Mouse (Mus musculus): ENCODE data around the gene Wfdc18. TPM values are rescaled to one million over a fixed set of nuclear protein-coding genes. Genes with fewer than 3 reads are reported as not detected.

Gene Wfdc18
- total and polyA plus RNA-seq, 3 experiments = not detected

GRCm38 (mm10) chr11:83712671-83713070 is 3.9 kb downstream of the Wfdc18 start:
- H3K36me3 ChIP-seq (replicated peaks in 1 of 2; ENCODE audit: control insufficient read depth in 1 of 2, insufficient read depth in 1 of 2, low read length in 1 of 2) = no peaks in the 10 kb centered on the region
- TF ChIP-seq NRF1 (IDR thresholded peaks at IDR 0.05; ENCODE audit: low read depth, low read length) (no peak), USF1 (IDR thresholded peaks at IDR 0.05; ENCODE audit: low read depth, low read length) (no peak)
- no peaks in the 10 kb centered on the region for H3K79me2 ChIP-seq (replicated peaks; ENCODE audit: control insufficient read depth, extremely low read depth, insufficient read depth, poor library complexity, severe bottlenecking)
- no peak overlapping the region for H3K4me3 ChIP-seq (replicated peaks in 1 of 3; ENCODE audit: low read depth in 2 of 3, low read length in 2 of 3, poor library complexity in 1 of 3)
- no peaks in the 10 kb centered on the region for H3K27me3 ChIP-seq (replicated peaks)
- H3K9ac ChIP-seq (ENCODE audit: insufficient read depth, low read depth) = no peak overlapping the region
- no peak overlapping the region for H3K4me2 ChIP-seq (ENCODE audit: insufficient read depth, low read depth, poor library complexity, severe bottlenecking)
- dilution Hi-C loops (cut with MboI; ENCODE audit: extremely low pct_ligation_motif_present, extremely low pct_unique_long_range_greater_than_20kb, low sequenced_read_pairs) (no loop called here), in situ Hi-C loops (cut with MboI; ENCODE audit: low pct_ligation_motif_present, low pct_unique_long_range_greater_than_20kb, low sequenced_read_pairs) (no loop called here)
- no peaks in the 10 kb centered on the region for H3K9me3 ChIP-seq (replicated peaks; ENCODE audit: low read length)
- H3K27ac ChIP-seq (ENCODE audit: insufficient read depth, low read depth) = no peak overlapping the region
- DNase-seq (ENCODE audit: extremely low read depth) = no peak
- H3K4me1 ChIP-seq (ENCODE audit: control insufficient read depth in 1 of 2, insufficient read depth in 2 of 2) = peaks cover 12 to 27% of the 10 kb centered on the region in 2 experiments

GRCm38 (mm10) chr11:83713925-83714324 is 5.1 kb downstream of the Wfdc18 start:
- in situ Hi-C loops (cut with MboI; ENCODE audit: low pct_ligation_motif_present, low pct_unique_long_range_greater_than_20kb, low sequenced_read_pairs) = no loop called here

GRCm38 (mm10) chr11:83717042-83717665 is 8.3 kb downstream of the Wfdc18 start:
- DNase-seq (ENCODE audit: extremely low read depth) = no peak
- Histone ChIP-seq H3K4me2 (ENCODE audit: insufficient read depth, low read depth, poor library complexity, severe bottlenecking) (no peak overlapping the region), H3K9ac (ENCODE audit: insufficient read depth, low read depth) (no peak overlapping the region), H3K9me3 (replicated peaks; ENCODE audit: low read length) (no peaks in the 10 kb centered on the region), H3K27ac (ENCODE audit: insufficient read depth, low read depth) (no peak overlapping the region), H3K79me2 (replicated peaks; ENCODE audit: control insufficient read depth, extremely low read depth, insufficient read depth, poor library complexity, severe bottlenecking) (no peaks in the 10 kb centered on the region), H3K4me1 (ENCODE audit: control insufficient read depth in 1 of 2, insufficient read depth in 2 of 2) (peaks cover 12 to 27% of the 10 kb centered on the region in 2 experiments), H3K27me3 (replicated peaks) (peaks cover 2% of the 10 kb centered on the region), H3K36me3 (replicated peaks in 1 of 2; ENCODE audit: control insufficient read depth in 1 of 2, insufficient read depth in 1 of 2, low read length in 1 of 2) (no peaks in the 10 kb centered on the region), H3K4me3 (replicated peaks in 1 of 3; ENCODE audit: low read depth in 2 of 3, low read length in 2 of 3, poor library complexity in 1 of 3) (no peak overlapping the region)
- dilution Hi-C loops (cut with MboI; ENCODE audit: extremely low pct_ligation_motif_present, extremely low pct_unique_long_range_greater_than_20kb, low sequenced_read_pairs) (no loop called here), in situ Hi-C loops (cut with MboI; ENCODE audit: low pct_ligation_motif_present, low pct_unique_long_range_greater_than_20kb, low sequenced_read_pairs) (no loop called here)
- TF ChIP-seq CHD1 (IDR thresholded peaks at IDR 0.05; ENCODE audit: low read depth, low read length) = no peak
- TF ChIP-seq ZC3H11A (IDR thresholded peaks at IDR 0.05; ENCODE audit: low read depth, low read length) = no peak
- TF ChIP-seq TBP (conservative IDR thresholded peaks at IDR 0.05; ENCODE audit: low read depth, low read length) = no peak
- no peak for TF ChIP-seq GABPA (IDR thresholded peaks at IDR 0.05; ENCODE audit: insufficient replicate concordance, low read depth, low read length)
- no peak for TF ChIP-seq ZKSCAN1 (IDR thresholded peaks at IDR 0.05; ENCODE audit: borderline replicate concordance, low read depth, low read length)
- no peak for TF ChIP-seq RCOR1 (conservative IDR thresholded peaks at IDR 0.05; ENCODE audit: low read depth, low read length)
- no peak for TF ChIP-seq NELFE (IDR thresholded peaks at IDR 0.05; ENCODE audit: low read depth, low read length)
- TF ChIP-seq CHD2 (IDR thresholded peaks at IDR 0.05; ENCODE audit: low read length) = no peak
- no peak for TF ChIP-seq BHLHE40 (IDR thresholded peaks at IDR 0.05; ENCODE audit: low read depth, low read length)
- TF ChIP-seq E2F4 (IDR thresholded peaks at IDR 0.05; ENCODE audit: insufficient replicate concordance, low read depth, low read length) = no peak
- TF ChIP-seq NRF1 (IDR thresholded peaks at IDR 0.05; ENCODE audit: low read depth, low read length) = no peak

More at GRCm38 (mm10) chr11:83713925-83714324, 5.1 kb downstream of the Wfdc18 start:
- peak; percentile 93 for TF ChIP-seq MYC (IDR thresholded peaks at IDR 0.05; ENCODE audit: low read depth, low read length)
- no peak for TF ChIP-seq TBP (conservative IDR thresholded peaks at IDR 0.05; ENCODE audit: low read depth, low read length)
- TF ChIP-seq ZNF384 (IDR thresholded peaks at IDR 0.05; ENCODE audit: low read depth, low read length) = no peak
- TF ChIP-seq USF2 (conservative IDR thresholded peaks at IDR 0.05; ENCODE audit: low read depth, low read length) = peak; percentile 57; the same call in 1 of the 2 replicates
- TF ChIP-seq MAX (IDR thresholded peaks at IDR 0.05; ENCODE audit: low read length) = peak; percentile 93
- TF ChIP-seq USF1 (IDR thresholded peaks at IDR 0.05; ENCODE audit: low read depth, low read length) = peak; percentile 59
- no peak for TF ChIP-seq MAZ (IDR thresholded peaks at IDR 0.05; ENCODE audit: low read depth, low read length)
- no peak; the same call in 1 of the 2 replicates for TF ChIP-seq IRF4 (IDR thresholded peaks at IDR 0.05; ENCODE audit: low read depth, low read length)
- TF ChIP-seq ELF1 (IDR thresholded peaks at IDR 0.05; ENCODE audit: low read depth, low read length) = 0 out of 2 replicates have a peak, but pooled peaks have one; percentile 13
- no peak for TF ChIP-seq HCFC1 (IDR thresholded peaks at IDR 0.05; ENCODE audit: low read depth, low read length)
- TF ChIP-seq MXI1 (IDR thresholded peaks at IDR 0.05; ENCODE audit: low read depth, low read length) = peak; percentile 61; the same call in 1 of the 2 replicates
- TF ChIP-seq RCOR1 (conservative IDR thresholded peaks at IDR 0.05; ENCODE audit: low read depth, low read length) = no peak
- TF ChIP-seq CHD2 (IDR thresholded peaks at IDR 0.05; ENCODE audit: low read length) = no peak
- no peak overlapping the region for H3K4me3 ChIP-seq (replicated peaks in 1 of 3; ENCODE audit: low read depth in 2 of 3, low read length in 2 of 3, poor library complexity in 1 of 3)
- DNase-seq (ENCODE audit: extremely low read depth) = no peak
- H3K9me3 ChIP-seq (replicated peaks; ENCODE audit: low read length) = no peaks in the 10 kb centered on the region
- no peaks in the 10 kb centered on the region for H3K79me2 ChIP-seq (replicated peaks; ENCODE audit: control insufficient read depth, extremely low read depth, insufficient read depth, poor library complexity, severe bottlenecking)
- H3K36me3 ChIP-seq (replicated peaks in 1 of 2; ENCODE audit: control insufficient read depth in 1 of 2, insufficient read depth in 1 of 2, low read length in 1 of 2) = no peaks in the 10 kb centered on the region
- H3K27ac ChIP-seq (ENCODE audit: insufficient read depth, low read depth) = no peak overlapping the region
- no peak overlapping the region for H3K4me2 ChIP-seq (ENCODE audit: insufficient read depth, low read depth, poor library complexity, severe bottlenecking)
- peaks cover 12 to 27% of the 10 kb centered on the region in 2 experiments for H3K4me1 ChIP-seq (ENCODE audit: control insufficient read depth in 1 of 2, insufficient read depth in 2 of 2)
- dilution Hi-C loops (cut with MboI; ENCODE audit: extremely low pct_ligation_motif_present, extremely low pct_unique_long_range_greater_than_20kb, low sequenced_read_pairs) = no loop called here
- H3K27me3 ChIP-seq (replicated peaks) = no peaks in the 10 kb centered on the region
- H3K9ac ChIP-seq (ENCODE audit: insufficient read depth, low read depth) = no peak overlapping the region

All from CH12.LX (cell line).